Mouse (Mus musculus) MEL (cell line): ENCODE measurements at regions not wholly inside any gene's neighbourhood (a gene's known extent, or its start where the extent isn't known, plus 50 kb on each side); places are given as distances from the start of the nearest gene placed in this dataset.

Source experiments
- DNase-seq: peaks from one replicate; pipeline ENCODE4 v3.0.0; 2011; ENCODE audit warnings: low read depth, low spot score
- H3K27ac ChIP-seq: 2 replicates; pipeline ENCODE4 v1.5.1; 2012; ENCODE audit warnings: low read depth, mild to moderate bottlenecking, control low read depth, low read length, moderate library complexity; ENCODE audit not compliant: control insufficient read depth
- H3K27me3 ChIP-seq, 2 experiments: fragments of 150-350 bp in 1 of 2; sonication (generic) in 1 of 2; 2 replicates each; pipeline ENCODE4 v1.6.1; 2012; ENCODE audit warnings: low read length in 2 of 2, mild to moderate bottlenecking in 2 of 2, improper control_type of control experiment in 1 of 2, moderate library complexity in 1 of 2; ENCODE audit not compliant: insufficient read depth in 2 of 2, control insufficient read depth in 1 of 2
- H3K36me3 ChIP-seq, 2 experiments: 2 replicates each; pipeline ENCODE4 v1.6.1; 2012 to 2014; ENCODE audit warnings: low read length in 2 of 2, improper control_type of control experiment in 1 of 2, inconsistent platforms in 1 of 2, mild to moderate bottlenecking in 1 of 2; ENCODE audit not compliant: insufficient read depth in 2 of 2, control insufficient read depth in 1 of 2
- H3K4me1 ChIP-seq, 2 experiments: fragments of 150-350 bp in 1 of 2; sonication (generic) in 1 of 2; 2 replicates each; pipeline ENCODE4 v1.6.1; 2012; ENCODE audit warnings: low read length in 2 of 2, improper control_type of control experiment in 1 of 2, mild to moderate bottlenecking in 1 of 2; ENCODE audit not compliant: insufficient read depth in 2 of 2, control insufficient read depth in 1 of 2
- H3K4me3 ChIP-seq, 2 experiments: fragments of 150-350 bp in 1 of 2; sonication (generic) in 1 of 2; 2 replicates each; pipeline ENCODE4 v1.5.1; 2012; ENCODE audit warnings: low read depth in 2 of 2, low read length in 2 of 2, mild to moderate bottlenecking in 2 of 2, moderate library complexity in 2 of 2, control low read depth in 1 of 2, improper control_type of control experiment in 1 of 2; ENCODE audit not compliant: control insufficient read depth in 1 of 2, insufficient read depth in 1 of 2
- H3K79me2 ChIP-seq: 2 replicates; pipeline ENCODE4 v1.6.1; 2012; ENCODE audit warnings: mild to moderate bottlenecking, low read length, moderate library complexity; ENCODE audit not compliant: control insufficient read depth, poor library complexity, insufficient read depth
- H3K9ac ChIP-seq: 2 replicates; pipeline ENCODE4 v1.6.1; 2012; ENCODE audit warnings: low read depth, mild to moderate bottlenecking, control low read depth, low read length, moderate library complexity; ENCODE audit not compliant: control insufficient read depth, poor library complexity, severe bottlenecking
- H3K9me3 ChIP-seq: fragments of 150-350 bp; sonication (generic); replicated peaks from 2 replicates; pipeline ENCODE4 v1.6.1; 2012; ENCODE audit warnings: mild to moderate bottlenecking, low read length, improper control_type of control experiment, moderate library complexity; ENCODE audit not compliant: insufficient read depth
- CHD1 ChIP-seq: IDR thresholded peaks from 2 replicates; pipeline ENCODE4 v1.6.1; 2012; ENCODE audit warnings: low read depth, mild to moderate bottlenecking, inconsistent platforms, low read length, improper control_type of control experiment
- ELF1 ChIP-seq: IDR thresholded peaks from 2 replicates; pipeline ENCODE4 v1.6.1; 2014; ENCODE audit warnings: low read depth, mild to moderate bottlenecking, inconsistent platforms, low read length, improper control_type of control experiment, moderate library complexity
- ETS1 ChIP-seq: IDR thresholded peaks from 2 replicates; pipeline ENCODE4 v1.6.1; 2012; ENCODE audit warnings: low read depth, mild to moderate bottlenecking, inconsistent platforms, low read length, improper control_type of control experiment, moderate library complexity
- HCFC1 ChIP-seq: IDR thresholded peaks from 2 replicates; pipeline ENCODE4 v1.6.1; 2012; ENCODE audit warnings: low read depth, mild to moderate bottlenecking, inconsistent platforms, low read length, improper control_type of control experiment, moderate library complexity
- KAT2A ChIP-seq: conservative IDR thresholded peaks from 2 replicates; pipeline ENCODE4 v1.6.1; 2012; ENCODE audit warnings: low read depth, low read length, improper control_type of control experiment, inconsistent platforms
- MAFK ChIP-seq: IDR thresholded peaks from 2 replicates; pipeline ENCODE4 v1.6.1; 2011; ENCODE audit warnings: low read depth, mild to moderate bottlenecking, low read length, improper control_type of control experiment, borderline replicate concordance
- MAX ChIP-seq: IDR thresholded peaks from 2 replicates; pipeline ENCODE4 v1.6.1; 2011; ENCODE audit warnings: low read length, improper control_type of control experiment
- MAZ ChIP-seq: IDR thresholded peaks from 2 replicates; pipeline ENCODE4 v1.6.1; 2012; ENCODE audit warnings: low read depth, mild to moderate bottlenecking, inconsistent platforms, low read length, improper control_type of control experiment
- MEF2A ChIP-seq: IDR thresholded peaks from 2 replicates; pipeline ENCODE4 v1.6.1; 2014; ENCODE audit warnings: low read depth, mild to moderate bottlenecking, inconsistent platforms, low read length, improper control_type of control experiment; ENCODE audit not compliant: poor library complexity, insufficient replicate concordance, severe bottlenecking; ENCODE audit errors: extremely low read depth
- MYB ChIP-seq: IDR thresholded peaks from 2 replicates; pipeline ENCODE4 v1.6.1; 2011; ENCODE audit warnings: mild to moderate bottlenecking, low read depth, low read length, improper control_type of control experiment
- POLR2A ChIP-seq, 2 experiments: IDR thresholded peaks; 2 replicates each; pipeline ENCODE4 v1.6.1; 2011 to 2012; ENCODE audit warnings: low read length in 2 of 2, mild to moderate bottlenecking in 2 of 2, control low read depth in 1 of 2, improper control_type of control experiment in 1 of 2, low read depth in 1 of 2, moderate library complexity in 1 of 2; ENCODE audit not compliant: control insufficient read depth in 1 of 2, insufficient read depth in 1 of 2, poor library complexity in 1 of 2
- POLR2AphosphoS5 ChIP-seq: IDR thresholded peaks from 2 replicates; pipeline ENCODE4 v1.6.1; 2012; ENCODE audit warnings: low read depth, borderline replicate concordance, mild to moderate bottlenecking, inconsistent platforms, low read length, moderate library complexity, mixed read lengths
- RAD21 ChIP-seq: IDR thresholded peaks from 2 replicates; pipeline ENCODE4 v1.6.1; 2011; ENCODE audit warnings: mild to moderate bottlenecking, low read depth, low read length, improper control_type of control experiment
- SIN3A ChIP-seq: IDR thresholded peaks from 2 replicates; pipeline ENCODE4 v1.6.1; 2012; ENCODE audit warnings: low read length, improper control_type of control experiment, inconsistent platforms
- SMC3 ChIP-seq: IDR thresholded peaks from 2 replicates; pipeline ENCODE4 v1.6.1; 2011; ENCODE audit warnings: low read depth, low read length, improper control_type of control experiment
- TBP ChIP-seq: IDR thresholded peaks from 2 replicates; pipeline ENCODE4 v1.8.0; 2011; ENCODE audit warnings: low read depth, low read length, improper control_type of control experiment
- TCF12 ChIP-seq: IDR thresholded peaks from 2 replicates; pipeline ENCODE4 v1.6.1; 2014; ENCODE audit warnings: low read depth, mild to moderate bottlenecking, inconsistent platforms, low read length, improper control_type of control experiment, moderate library complexity
- USF1 ChIP-seq: IDR thresholded peaks from 2 replicates; pipeline ENCODE4 v1.6.1; 2014; ENCODE audit warnings: low read depth, mild to moderate bottlenecking, inconsistent platforms, low read length, improper control_type of control experiment, moderate library complexity
- ZKSCAN1 ChIP-seq: IDR thresholded peaks from 2 replicates; pipeline ENCODE4 v1.6.1; 2012; ENCODE audit warnings: low read depth, mild to moderate bottlenecking, inconsistent platforms, low read length, improper control_type of control experiment, moderate library complexity
- ZNF384 ChIP-seq: IDR thresholded peaks from 2 replicates; pipeline ENCODE4 v1.6.1; 2012; ENCODE audit warnings: low read depth, mild to moderate bottlenecking, inconsistent platforms, low read length, improper control_type of control experiment

DNA sequence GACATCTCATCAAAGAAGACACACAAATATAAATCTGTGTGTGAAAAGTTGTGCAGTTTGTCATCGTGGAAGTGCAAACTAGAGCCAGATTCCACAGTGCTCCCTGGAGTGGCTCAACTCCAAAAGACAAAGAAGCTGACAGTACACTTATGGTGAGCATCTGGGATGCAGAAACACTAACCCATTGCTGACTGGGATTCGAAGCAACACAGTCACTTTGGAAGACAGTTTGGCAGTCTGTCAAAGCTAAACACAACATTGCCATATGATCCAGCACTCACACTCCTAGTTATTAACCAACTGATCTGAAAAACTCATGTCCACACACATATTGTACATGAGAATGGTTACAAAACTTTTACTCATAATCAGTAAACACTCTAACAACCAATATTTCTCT, 70.2 kb upstream of the Ndn start:
- TF ChIP-seq RAD21 (no peak), MYB (no peak), POLR2A (IDR thresholded peaks at IDR 0.05; ENCODE audit: control insufficient read depth in 1 of 2, insufficient read depth in 1 of 2, low read depth in 1 of 2, low read length in 2 of 2, poor library complexity in 1 of 2) (no peak), MAZ (no peak), ETS1 (no peak), SMC3 (no peak)
- Histone ChIP-seq H3K4me1 (no peaks in the 10 kb centered on the region), H3K27ac (no peak overlapping the region), H3K9ac (no peak overlapping the region), H3K9me3 (no peaks in the 10 kb centered on the region), H3K4me3 (no peak overlapping the region), H3K79me2 (no peaks in the 10 kb centered on the region), H3K27me3 (no peaks in the 10 kb centered on the region), H3K36me3 (no peaks in the 10 kb centered on the region)
- no peak for DNase-seq

DNA sequence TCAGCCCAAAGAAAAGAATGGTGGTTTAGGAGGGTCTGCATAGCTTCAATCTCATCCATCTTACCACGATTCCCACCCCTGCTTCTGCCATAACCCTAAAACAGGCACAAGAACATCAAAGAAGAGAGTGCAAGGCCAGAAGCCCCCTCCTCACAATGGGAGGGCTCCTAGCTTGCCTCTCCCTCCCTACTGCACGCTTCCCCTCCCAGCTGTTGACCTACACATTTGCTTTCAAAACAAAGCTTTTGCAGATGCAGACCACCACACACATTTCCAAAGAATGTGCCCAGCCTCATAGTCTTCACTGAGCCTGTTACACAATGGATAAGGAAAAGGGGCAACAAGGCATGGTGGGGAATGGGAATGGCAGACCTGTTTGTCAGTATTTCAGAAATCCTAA, 67.9 kb upstream of the Ndn start:
- H3K27ac ChIP-seq: no peak overlapping the region
- H3K36me3 ChIP-seq: no peaks in the 10 kb centered on the region
- no peaks in the 10 kb centered on the region for H3K4me1 ChIP-seq
- H3K27me3 ChIP-seq: no peaks in the 10 kb centered on the region
- no peak for DNase-seq
- TF ChIP-seq RAD21: no peak
- TF ChIP-seq TBP: no peak
- no peak for TF ChIP-seq POLR2AphosphoS5
- TF ChIP-seq SIN3A: no peak
- no peak for TF ChIP-seq MAX
- TF ChIP-seq USF1: no peak
- no peak for TF ChIP-seq MAFK
- TF ChIP-seq TCF12: no peak
- TF ChIP-seq HCFC1: no peak
- TF ChIP-seq ZNF384: no peak
- TF ChIP-seq ZKSCAN1: no peak
- TF ChIP-seq CHD1: no peak
- no peak for TF ChIP-seq ELF1
- TF ChIP-seq KAT2A: no peak
- TF ChIP-seq MEF2A: no peak
- TF ChIP-seq MAZ: no peak
- H3K9ac ChIP-seq: no peak overlapping the region
- no peak overlapping the region for H3K4me3 ChIP-seq
- no peaks in the 10 kb centered on the region for H3K9me3 ChIP-seq
- H3K79me2 ChIP-seq: no peaks in the 10 kb centered on the region
